Mouse (Mus musculus) thymus, adult 2 months (tissue): ENCODE results near the gene Xbp1.
"Not testable (repeated sequence)": the region's sequence is repeated elsewhere in the genome, so short reads cannot be mapped to it uniquely, and the experiment has no call there.

Experiments used
- CTCF ChIP-seq: fragments of 200-500 bp; IDR thresholded peaks from 2 replicates; pipeline ENCODE4 v1.5.1; 2012; ENCODE audit warnings: mild to moderate bottlenecking, control low read depth, low read length, moderate library complexity, borderline replicate concordance; ENCODE audit not compliant: control insufficient read depth, poor library complexity, insufficient read depth; ENCODE audit errors: extremely low read depth
- POLR2A ChIP-seq: fragments of 200-500 bp; IDR thresholded peaks from 2 replicates; pipeline ENCODE4 v1.6.1; 2012; ENCODE audit warnings: mild to moderate bottlenecking, low read length, control low read depth, moderate library complexity; ENCODE audit not compliant: control insufficient read depth, poor library complexity, insufficient read depth; ENCODE audit errors: extremely low read depth

- TF ChIP-seq POLR2A, CTCF: not testable (repeated sequence)
Measured at GRCm38 (mm10) chr11:5537454-5537853, 17.0 kb downstream of the Xbp1 start.
